Mouse (Mus musculus) forelimb bud, embryonic 11.5 days (tissue): Measurements from ENCODE around the gene Tbc1d19.

Experiments
- DNase-seq: peaks from one replicate; pipeline ENCODE4 v3.0.0-alpha.2; 2012; ENCODE audit warnings: low read depth, low spot score

Gene Tbc1d19

DNA sequence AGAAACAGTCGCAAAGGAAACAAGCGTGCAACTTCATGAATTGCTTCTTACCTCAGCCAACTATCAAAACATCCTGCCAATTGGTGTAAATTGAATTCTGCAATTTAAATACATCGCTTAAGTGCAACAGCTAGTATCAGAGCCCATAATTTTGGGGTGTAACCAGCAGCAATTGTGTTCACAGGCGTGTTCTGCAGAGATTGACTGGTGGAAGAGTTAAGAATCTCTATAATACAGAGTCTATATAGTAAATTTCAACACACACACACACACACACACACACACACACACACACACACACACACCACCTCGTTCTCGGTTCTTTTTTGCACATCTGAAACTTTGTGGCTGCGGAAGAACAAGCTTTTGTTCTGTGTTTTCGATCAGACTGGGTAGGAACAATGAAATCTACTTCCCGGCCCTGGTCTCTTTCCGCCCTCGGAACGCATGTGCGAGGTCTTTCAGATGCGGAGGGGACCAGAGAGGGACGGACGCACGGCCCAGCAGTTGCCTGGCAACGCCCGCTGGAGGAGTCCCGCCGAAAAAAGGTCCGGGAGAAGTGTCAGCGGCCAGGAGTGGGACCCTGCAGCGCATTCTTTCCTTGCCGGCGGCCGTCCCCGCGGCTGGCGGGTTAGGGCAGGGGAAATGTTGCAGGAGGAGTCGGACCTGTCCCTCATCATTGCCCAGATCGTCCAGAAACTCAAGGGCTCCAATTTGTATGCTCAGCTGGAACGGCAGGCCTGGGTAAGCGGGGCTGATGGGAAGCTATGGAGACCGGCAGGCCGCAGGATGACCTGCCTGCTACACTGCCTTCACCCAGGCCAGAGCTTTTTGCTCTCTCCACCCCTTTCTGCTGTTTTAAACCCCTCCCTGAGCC lies at the start of gene Tbc1d19:
Tbc1d19 (plus strand) TSS at position 492 of the 877 bp plus-strand sequence.
- DNase-seq: peak; percentile 85

DNA sequence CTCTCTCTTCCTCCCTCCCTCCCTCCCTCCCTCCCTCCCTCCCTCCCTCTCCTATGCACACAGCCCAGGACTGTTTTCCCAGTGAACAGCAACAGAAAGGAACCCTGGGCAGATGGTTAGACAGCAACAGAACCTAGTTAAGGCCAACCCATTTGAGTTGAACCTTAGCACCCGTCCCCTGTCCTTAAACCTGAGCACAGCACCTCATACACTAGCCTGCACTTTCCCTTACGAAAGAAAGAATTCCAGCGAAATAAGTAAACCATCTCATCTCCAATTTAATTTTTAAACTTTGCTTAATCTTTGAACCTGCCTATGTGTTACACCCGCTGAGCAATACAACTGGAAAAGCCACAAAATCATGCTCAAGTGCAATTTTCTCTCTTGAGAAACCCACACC lies 49.5 kb upstream of the Tbc1d19 start:
- no peak for DNase-seq

DNA sequence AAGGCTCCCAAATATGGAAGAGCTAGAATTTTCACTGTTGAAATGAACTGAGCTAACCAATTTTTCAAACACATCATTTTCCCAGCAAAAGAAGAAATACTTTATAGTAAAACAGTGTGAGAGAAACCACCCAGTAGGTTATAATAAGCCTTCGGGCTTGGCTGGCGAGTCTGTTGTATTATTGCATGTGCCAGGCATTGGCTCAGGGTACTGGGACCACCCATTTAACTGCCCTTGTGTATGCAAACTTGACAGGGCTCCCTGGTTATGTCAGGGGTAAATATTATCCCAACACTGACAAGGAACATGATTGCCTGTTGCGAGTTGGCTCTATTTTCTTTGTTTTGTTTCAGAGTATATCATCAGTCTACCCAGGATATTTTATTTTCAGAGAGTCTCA lies 48.5 kb upstream of the Tbc1d19 start:
- DNase-seq: no peak

DNA sequence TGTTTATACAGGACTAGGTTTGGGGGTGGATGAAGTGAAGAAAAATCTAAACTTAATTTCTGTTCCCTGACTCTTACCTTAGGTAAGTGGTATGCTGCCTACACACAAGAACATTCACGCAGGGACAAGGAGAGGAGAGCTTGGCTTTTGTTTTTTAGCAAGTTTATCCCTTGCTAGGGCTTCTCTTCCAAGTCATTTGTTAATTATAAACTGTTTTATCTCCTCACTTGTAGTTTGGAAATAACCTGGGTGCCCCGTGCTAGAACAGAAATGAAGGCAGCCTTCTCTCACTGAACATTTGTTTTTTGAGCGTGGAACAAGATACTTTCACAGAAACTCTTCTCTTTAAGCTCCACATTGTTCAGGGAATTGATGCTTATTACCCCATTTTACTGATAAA lies 48.1 kb upstream of the Tbc1d19 start:
- no peak for DNase-seq

DNA sequence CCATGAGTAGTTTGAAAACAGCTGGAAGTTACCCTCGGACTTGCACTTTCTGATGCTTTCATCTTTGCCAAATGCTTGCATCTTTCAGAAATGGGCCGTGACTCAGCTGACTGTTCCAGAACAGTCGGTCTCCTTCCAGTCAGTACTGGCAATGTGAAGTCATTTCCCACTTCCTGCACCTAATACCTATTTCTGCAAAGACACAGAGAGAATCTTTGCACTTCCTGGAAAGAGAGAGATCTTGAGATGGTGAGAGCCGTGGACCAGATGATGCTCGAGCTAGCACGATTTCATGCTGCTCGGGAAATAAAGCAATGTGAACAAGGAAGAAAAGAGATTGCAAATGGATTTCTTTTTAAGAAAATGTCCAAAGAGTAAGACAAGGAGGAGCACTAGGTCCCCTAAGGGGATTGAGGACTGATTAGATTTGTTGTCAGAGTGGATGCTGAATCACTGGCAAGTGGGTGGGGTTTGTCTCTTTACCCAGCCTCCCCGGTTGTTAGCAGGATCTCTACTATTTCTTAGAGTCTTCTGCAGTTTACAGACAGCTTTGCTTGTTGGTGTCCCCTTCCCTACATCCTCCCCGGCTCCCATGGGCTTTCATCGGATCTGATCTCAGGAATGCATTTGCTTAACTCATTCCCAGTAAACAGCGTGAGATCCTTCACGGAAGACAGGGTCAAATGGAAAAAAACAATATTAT lies 24.4 kb upstream of the Tbc1d19 start:
- no peak for DNase-seq

DNA sequence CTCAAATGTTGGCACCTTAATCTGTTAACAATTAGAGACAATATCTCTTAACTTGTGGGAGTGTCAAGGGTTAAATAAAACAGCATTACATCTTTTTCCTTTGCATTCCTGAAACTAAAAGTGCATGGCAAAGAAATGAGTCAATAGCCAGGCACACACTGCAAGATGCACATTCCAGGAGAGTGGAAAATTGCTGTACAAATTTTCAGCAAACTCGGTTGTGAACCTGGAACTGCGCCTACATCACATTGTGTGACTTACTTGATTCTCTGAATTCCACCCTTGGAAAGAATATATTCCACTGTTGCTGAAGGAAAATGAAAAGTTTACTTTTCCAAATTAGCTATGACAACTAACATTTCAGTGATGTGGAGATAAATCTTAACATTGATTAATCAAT lies 8.0 kb upstream of the Tbc1d19 start:
- DNase-seq: no peak

DNA sequence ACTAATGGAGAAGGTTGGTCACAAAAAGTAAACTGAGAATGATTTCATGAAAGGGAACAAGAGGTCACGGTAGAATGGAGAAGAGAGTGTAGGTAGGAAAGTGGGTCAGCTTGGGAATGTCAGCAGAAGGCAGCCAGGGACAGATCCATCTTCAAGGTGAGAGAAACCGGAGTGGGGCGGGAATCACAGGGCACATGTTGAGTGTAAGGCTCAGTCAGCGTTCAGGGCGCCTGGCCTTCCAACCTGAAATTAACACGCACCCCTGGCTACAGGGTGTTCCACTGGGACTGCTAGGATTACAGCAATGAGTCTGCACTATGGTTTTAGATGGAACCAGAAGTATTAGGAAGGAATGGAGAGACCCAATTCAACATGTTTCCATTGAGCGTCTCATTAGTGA lies 10.3 kb downstream of the Tbc1d19 start:
- no peak for DNase-seq

DNA sequence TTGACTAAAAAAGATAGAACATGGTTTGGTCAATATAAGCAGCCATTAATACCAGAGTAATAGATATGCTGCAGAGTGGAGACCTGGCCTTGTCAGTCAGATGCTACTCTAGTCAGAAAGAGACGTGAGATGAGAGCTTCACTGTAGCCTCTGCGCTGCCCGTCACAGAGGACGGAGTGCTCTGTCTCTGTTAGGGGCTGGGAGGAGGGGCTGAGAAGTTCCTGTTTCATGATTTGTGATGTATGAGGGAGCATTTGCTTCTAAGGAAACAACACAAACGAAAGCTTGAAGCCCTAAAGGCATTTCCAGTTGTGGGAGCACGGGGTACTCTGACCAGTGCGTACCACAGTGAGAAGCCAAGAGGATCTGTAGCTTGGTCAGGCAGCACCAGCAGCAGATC lies 16.5 kb downstream of the Tbc1d19 start:
- DNase-seq: no peak

DNA sequence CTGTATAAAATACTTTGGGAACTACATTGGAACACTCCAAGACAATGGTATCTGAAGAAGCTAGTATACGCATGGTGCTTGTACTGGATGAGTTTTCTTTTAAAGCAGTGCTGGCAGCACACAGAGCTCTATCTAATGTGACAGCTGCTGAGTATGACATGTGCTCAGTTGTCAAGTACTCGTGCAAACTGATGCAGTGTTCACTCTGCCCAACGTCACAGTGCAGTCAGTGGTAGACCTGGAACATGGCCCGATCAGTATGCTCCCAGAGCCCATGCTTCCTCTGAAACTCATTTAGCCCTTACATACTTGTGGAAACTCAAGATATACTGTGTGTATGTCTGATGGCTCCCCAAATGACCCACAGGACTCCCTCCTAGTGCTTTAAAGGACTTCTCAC lies 25.1 kb downstream of the Tbc1d19 start:
- no peak for DNase-seq

DNA sequence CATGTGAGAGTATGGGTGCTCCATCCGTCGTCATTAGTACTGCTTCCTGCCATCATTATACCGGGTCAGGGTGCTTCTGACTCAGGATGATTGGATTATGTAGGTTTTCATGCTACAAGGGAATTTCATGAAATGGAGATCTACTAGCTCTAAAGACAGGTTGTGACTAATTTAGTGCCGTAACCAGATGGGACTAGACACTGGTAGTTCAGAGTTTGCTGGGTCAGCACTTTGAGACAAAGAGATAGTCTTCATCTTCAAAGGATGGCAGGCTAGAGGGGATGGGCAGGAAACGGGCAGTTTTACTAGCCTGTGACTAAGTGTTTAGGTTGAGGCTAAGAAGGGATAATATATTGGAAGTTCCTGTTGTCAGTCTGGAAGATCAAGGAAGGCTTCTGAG lies 31.9 kb downstream of the Tbc1d19 start:
- DNase-seq: no peak

DNA sequence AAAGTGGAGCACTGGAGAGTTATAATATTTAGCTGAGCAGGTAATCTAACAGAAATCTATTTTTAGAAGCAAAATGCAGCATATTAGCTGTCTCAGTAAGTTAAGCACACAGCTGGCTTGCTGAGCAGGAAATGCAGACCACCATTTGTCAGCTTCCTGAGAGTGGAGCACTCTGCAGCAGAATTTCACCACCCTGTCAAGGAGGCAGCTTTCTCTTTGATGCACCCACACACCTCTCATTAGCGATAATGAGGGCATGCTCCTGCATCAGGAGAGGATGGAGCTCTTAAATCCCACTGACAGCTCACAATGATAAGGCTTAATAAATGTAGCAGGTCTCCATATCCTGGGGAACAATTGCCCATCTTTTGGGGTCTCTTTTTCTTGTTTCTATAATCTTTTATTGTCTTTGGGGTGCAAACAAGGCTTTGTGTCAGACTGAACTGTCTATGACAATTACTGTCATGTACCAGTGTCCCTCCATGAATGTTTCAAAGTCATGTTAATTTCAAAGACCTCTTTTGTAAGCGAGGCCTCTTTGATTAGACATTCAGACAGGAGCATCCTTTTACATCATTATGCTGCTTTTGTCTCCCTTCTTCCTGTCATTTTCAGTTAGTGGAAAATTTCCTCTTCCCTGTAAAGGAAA lies 39.0 kb downstream of the Tbc1d19 start:
- DNase-seq: peak; percentile 9

DNA sequence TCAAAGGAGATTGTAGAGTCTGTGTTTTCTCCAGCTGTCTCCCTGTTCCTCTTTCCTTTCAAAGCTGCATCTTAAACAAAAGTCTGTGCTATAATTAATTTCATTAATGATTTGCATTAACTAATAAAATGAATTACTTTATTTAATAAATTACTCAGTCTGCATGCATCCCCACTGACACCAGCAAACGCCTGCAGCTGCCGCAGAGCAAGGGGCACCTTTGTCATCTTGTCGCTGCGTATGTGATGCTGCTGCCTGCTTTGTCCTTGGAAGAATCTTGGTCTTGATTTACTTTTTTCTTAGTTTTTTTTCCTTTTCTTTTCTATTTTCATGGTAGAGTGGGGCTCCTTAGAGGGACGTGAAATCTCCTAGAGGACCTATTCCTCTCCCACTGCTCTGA lies 43.2 kb downstream of the Tbc1d19 start:
- no peak for DNase-seq

DNA sequence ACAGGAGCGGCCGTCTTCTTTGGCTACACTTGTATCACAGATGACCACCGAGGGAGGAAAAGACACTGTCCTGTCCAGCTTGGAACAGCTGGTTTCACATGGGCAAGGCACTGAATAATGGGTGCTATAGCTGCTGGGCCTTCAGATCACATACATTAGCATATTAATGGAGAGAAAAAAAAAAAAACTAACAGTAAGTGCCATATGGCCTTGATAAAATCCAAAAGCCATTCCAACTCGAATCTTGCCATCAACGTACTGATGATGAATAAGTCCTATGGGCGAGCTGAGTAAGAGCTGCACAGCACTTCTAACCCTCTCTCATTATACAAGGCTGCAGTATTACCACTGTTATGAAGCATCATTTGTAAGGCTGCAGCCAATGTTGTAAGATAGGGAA lies 45.2 kb downstream of the Tbc1d19 start:
- no peak for DNase-seq

DNA sequence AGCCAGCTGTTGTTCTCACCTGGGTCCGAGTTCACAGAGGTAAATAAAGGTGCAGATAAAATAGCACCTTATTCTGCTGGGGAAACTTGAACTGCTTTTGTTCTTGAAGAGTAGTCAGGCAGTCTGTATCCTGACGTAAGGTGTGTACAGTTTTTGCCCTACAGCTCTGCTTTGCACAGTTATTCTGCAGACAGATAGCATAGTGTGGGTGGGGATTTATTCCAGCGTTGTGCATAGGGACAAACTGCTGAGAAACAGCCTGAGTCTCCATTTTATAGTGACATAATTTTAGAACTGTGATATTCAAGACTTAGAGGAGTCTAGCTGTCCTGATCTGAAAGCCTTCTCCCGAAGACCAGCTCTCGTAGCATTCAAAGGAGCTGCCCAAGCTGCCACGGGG lies 46.6 kb downstream of the Tbc1d19 start:
- no peak for DNase-seq

DNA sequence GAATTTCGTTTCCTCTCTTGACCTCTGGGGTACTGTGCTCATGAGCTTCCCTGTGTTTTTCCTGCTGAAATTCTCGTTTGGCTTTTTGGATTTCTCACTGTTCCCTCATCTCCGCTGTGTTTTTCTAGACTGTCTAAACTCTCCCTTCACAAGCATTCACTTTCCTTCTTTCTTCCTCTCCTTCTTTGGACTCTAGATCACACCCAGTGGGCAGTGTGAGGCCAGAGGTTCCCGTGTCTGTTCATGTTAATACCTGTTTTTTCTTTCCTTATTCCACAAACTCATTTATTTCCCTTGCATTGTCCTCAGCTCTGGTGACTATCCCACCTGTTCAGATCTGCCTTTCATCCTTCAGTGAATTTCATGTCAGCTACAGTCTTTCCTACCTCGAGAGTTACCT lies 55.7 kb downstream of the Tbc1d19 start:
- no peak for DNase-seq

DNA sequence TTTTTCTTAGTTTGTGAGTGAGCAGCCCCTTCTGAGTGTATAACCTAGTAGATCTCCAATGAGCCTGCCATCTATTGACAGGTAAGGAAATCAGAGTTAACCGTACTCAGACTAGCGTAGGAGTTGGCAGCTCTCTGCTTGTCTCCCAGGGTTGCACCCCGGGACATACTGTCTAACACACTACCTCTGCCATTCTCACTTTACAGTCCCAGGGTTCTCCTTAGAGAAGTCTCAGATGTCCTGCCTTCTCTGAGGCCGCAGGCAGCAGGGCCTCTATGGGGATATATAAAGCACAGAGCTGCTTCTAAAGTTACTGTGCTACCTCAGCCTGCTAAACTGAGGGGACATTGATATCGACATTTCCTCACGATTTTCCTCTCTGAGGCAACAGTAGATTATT lies 56.6 kb downstream of the Tbc1d19 start:
- DNase-seq: no peak

DNA sequence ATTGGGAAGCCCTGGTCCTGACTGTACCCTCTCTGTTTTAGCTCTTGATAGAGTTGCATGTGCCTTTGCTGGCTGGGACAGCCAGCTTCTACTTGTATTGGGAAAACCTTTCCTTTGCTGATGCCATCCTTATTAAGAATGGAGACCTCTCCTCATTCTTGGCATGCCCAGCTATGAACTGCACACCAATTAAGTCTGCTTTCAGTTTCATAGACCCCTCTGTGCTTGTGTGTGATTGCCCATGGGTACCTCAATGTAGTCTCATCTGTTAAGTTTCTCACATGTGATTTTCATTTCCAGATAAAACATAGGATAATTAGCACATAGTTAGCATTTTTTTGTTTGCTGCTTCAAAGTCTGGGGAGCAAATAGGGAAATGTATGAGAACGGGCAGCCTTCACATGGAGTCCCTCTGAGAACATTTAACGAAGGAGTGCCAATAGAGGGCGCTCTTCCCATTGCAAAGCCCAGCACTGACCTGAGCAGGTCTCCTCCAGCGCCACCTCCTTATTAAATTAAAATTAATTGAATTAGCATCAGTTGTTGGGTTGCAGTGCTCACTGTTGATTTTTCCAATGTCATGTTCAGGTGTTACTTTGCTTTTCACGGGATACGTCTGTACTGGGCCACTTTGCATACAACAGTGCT lies 62.4 kb downstream of the Tbc1d19 start:
- peak; percentile 66 for DNase-seq

DNA sequence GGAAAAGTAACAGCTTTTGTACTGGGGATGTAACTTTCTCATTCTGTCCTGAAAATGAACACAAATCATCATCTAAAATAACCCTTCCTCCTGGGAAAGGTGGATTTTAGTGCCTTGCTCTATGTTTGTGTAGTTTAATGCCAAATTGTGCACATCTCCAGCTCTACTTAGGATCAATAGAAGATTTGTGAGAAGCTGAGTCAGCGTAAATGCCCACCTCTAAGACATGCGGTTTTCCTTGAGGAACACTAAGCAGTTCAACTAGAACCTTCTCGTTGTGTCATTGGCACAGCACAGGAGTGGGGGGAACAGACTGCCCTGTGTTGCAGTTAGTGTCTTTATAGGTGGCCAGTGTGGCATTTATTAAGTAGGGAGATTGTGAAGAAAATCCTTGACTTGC lies 65.6 kb downstream of the Tbc1d19 start:
- DNase-seq: no peak

DNA sequence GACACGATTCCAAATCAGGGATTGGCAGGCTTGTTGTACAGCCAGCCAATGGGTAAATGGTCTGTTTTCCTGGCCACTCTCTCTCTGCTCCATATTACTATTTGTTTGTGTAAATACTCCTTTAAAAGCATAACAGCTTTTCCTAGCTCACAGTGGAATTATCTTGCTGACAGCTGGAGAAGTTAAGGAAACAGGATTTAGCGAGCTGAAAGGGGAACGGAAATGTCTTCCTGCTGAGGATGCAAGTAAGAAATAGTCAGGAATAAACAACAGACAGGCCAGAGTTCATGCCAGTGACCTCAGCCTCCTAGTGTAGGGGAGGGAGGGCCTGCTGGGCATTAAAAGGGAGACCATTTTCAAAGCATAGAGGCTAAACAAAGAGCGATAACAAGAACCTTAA lies 71.3 kb downstream of the Tbc1d19 start:
- DNase-seq: no peak

DNA sequence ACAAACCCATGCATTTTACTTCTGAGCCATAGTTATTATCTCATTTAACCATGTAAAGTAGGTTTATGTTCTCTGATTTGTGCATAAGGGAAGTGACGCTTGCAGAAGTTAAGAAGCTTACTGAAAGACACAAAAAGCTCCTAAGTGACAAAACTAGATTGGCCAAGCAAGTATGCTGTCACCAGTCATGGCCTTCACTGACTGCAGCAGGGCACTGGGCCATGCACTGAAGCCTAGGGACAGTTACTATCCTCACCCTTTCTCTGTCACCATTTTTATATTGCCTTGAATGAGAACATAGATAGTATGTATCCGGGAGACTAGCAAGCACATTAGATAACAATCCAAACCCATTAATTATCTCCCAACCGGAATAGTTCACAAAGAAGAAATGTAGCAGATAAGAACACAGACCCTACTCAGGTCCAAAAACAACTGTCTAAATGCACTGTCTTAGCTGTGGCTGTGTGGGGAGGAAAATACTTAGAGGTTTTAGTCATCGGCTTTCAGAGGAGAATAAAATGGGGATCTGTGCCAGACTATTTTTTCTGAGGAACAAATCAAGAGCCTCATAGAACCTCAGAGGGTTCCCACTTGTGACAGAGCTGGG lies 72.1 kb downstream of the Tbc1d19 start:
- DNase-seq: no peak

DNA sequence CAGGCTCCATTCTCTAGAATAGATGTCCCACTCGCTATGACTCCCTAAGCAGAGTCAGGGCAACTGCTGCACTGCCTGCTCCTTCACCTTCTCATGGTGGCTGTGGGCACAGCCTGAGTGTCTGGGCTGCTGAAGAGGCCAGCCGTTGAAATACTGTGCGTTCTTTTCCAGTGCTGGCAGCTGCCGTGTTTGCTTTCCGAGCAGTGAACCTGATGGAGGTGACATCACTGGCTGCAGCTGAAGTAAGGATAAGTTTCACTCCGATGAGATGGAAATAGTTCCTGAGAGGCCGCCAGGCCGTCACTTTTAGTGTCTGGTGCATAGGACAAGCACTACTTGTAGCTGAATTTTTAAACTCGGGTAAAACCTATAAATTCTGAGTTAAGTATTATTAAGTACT lies 92.0 kb downstream of the Tbc1d19 start:
- peak; percentile 10 for DNase-seq

DNA sequence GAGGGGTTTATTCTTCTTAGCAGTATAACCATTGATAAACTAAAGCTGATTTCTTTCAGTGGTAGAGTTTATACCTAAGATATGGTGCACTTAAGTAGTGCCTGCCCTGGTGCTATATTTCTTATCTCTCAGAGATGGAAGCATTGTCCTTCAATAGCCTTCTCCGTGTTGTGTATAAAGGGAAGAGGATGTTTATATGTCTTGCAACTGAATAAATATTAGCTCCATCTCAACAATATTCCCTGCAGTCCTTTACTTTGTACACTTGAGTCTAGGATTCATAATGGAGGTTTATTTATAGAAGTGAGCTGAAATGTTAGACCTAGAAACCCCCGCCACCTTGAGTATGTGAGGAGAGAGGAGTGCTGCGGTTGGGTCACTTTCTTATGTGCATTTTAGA lies 93.4 kb downstream of the Tbc1d19 start:
- no peak for DNase-seq
